Mouse (Mus musculus) retina, postnatal 1 day (tissue): Measurements from ENCODE around the gene Ttc41.
A peak's percentile ranks its signal among the peaks of the same experiment; 100 is the strongest.

ENCODE experiments used
- DNase-seq: peaks from one replicate; pipeline ENCODE4 v3.0.0-alpha.2; 2012

The Ttc41 gene

DNA sequence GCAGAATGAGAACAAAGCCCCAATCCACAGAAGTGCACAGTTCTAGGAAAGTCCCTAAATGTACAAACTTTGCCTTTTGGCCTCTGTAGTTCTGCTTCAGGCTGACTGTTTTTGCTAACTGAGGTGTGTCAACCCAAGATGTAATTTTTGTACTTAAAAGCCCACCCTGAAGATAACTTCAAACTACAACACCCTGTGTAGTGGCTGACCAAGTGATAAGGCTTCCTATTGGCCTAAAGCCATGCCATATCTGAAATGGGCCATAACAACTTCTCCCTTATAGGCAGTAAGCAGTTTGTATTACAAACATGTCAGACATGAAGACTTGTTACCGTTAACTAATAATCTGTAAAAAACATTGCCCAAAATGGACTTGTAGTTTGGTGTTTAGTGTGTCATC is 52.1 kb downstream of the Ttc41 start:
- DNase-seq = no peak

DNA sequence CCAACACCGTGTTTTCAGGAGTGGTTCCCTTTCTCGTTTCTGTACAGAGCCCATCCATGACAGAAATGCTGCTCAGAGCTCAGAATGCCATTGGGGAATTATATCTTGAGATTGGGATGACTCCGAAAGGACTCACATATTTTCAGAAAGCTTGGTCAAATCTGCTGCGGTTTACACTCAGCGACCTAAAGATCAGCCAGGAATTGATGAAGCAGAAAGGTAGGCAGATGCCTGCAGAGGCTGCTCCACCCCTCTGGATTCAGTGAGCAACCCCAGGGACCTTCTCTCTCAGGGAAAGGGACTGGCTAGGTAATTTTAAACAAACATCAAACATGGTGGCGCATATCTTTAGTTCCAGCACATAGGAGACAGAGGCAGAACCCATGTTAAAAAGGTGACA is 52.6 kb downstream of the Ttc41 start:
- no peak for DNase-seq

DNA sequence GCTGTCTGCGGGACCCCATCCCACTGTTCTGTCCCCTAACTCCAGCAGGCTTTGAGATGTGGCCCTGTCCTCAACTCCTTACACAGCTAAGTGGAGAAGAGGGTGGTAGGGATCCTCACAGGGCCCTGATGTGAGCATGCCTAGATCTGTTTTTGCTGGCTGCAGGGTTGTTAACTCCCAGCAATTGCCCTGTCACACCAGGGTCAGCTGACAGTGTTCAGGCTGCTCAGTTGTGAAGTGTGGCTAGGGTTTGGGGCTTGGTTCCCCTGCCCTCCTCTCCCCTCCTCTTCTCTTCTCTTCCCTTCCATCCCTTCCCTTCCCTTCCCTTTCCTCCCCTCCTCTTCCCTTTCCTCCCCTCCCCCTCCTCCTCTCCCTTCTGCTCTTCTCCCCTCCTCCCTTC is 55.6 kb downstream of the Ttc41 start:
- no peak for DNase-seq

GRCm38 (mm10) chr10:86761722-86762383 is 56.2 kb downstream of the Ttc41 start:
- DNase-seq = no peak

- no peak for DNase-seq
Observed at GRCm38 (mm10) chr10:86762384-86762730, 56.7 kb downstream of the Ttc41 start.

DNA sequence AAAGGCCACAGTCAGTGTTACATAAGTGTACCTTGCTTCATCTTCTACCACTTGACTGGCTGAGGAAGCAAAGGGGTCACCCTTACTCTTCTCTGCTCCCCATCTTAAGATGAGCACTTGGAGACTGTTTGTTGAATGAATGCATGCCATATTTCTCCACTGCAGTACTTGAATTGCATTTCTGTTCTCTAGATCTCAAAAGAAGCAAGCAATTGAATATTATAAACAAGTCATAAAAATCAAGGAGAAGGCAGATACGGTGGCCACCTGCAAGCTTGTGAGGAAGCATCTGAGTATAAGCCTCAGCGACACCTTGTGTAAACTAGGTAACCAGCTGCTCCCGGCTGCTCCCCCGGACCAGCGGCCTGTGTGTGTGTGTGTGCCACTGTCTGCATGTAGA is 58.1 kb downstream of the Ttc41 start, which contains the start of gene Gm49358:
Gene Gm49358 (plus strand): TSS at position 301 of the 400 bp plus-strand sequence.
- DNase-seq = no peak

DNA sequence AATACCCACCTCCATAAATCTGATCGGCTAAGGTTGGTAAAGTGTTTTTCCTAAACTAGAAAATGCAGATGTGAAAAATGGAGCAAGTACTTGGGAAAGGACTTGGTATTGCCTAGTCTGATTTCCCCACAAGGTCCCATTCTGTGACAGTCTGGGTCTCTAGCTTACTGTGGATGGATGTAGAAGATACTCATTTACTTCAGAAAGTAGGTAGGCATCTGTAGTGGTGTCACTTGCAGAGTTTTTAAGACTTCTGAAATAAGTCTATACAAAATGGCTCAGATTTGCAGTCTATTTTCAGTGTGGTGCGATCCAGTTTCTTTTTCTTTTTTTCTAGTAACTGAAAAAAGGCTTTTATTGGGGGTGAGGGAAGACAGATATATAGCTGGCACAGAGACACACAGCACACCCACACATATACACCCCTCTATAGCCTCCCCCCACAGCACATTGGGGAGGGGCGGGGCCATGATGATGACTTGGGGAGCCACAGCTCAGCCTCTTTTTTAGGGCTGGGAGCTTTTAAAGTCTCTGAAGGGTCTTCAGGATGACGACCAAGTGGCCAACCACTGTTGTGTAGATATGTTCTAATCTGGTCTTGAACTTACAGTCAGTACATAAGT is 59.8 kb downstream of the Ttc41 start:
- DNase-seq = no peak

- DNase-seq = no peak
Observed at GRCm38 (mm10) chr10:86769216-86769615, 63.6 kb downstream of the Ttc41 start.

GRCm38 (mm10) chr10:86769797-86770196 is 64.2 kb downstream of the Ttc41 start:
- no peak for DNase-seq

DNA sequence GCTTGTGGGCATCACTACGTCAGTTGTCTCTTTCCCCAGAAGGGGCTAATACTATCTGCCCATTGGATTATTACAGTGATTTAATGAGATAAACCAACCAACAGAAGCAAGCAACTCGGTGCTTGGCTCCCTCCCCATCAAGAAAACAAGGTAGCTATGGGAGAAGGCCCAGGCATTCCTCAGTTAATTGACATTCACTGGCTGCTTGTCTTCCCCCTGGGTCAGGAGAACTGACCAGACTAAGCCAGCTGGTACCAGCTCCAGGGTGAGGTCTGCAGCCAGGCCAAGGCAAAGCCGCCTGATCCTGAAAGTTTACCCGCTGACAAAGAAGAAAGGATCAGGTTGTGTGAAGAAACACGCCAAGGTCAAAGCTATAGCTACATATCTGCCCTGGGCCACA is 66.1 kb downstream of the Ttc41 start:
- no peak for DNase-seq

DNA sequence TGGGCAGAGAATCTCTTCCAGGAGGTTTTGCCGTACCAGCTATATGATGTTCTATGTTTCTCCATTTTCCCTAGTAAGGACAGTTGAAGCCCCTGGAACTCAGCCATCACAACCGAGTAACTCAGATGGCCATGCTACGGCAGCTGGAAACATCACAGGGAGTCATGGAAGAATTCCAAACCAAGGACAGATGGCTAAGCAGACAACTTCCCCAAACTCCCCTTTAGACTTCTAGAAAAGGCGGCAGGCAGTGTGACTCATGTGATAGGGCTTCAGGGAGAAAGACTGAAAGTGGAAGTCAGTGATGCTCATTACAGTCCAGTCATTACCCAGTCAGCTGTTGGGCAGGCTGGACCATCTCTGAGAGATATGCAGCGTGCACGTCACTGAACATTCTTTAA is 66.6 kb downstream of the Ttc41 start:
- DNase-seq = no peak

GRCm38 (mm10) chr10:86773360-86773759 is 67.7 kb downstream of the Ttc41 start:
- no peak for DNase-seq

DNA sequence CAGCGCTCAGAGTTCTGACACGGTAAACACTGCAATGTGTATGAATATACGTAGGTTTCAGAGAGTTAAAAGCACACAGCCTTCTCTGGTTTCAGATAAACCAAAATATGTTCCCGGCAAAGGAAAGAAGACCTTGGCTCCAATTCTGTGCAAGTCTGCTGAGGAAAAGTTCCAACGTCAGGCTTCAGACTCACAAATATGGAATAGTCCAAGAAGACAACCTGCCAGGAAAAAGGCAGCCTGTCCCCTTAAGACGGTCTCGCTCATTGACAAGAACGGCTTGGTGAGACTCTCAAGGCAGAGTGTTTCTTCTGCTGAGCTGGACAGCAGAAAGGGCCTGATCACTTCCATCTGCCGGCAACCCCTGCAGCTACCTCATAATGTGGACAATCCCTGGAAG is 70.7 kb downstream of the Ttc41 start:
- no peak for DNase-seq

DNA sequence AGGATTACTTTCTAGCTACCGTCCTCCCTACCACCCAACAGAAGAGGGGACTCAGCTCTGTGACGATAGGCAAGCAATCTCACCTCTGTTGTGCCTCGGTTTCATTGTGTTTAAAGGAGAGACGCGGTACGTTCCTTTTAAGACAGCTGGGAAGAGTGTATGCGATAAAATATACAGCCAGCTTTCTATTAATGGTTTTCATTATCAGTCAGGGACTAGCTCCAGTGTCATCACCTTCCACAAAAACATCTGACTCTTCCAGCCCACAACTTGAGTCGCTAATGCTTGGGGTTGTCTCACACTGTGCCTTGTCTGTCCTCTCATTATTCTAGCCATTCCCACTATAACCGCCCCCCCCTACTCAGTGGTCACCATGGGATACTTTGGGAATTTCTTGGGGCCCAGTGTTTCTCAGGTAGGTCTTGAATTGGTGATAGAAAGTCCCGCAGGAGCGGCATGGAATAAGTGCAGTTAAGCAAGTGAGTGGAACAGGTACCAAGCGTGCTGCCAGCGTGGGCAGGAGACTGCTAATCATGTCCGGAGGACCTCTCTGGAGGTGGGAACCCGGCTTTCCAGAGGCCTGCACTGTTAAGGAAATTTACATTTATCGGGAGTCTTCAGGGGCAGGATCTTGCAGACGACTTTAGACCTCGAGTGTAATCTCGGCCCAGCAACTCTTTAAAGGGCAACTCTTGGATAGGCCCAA is 72.2 kb downstream of the Ttc41 start:
- no peak for DNase-seq

GRCm38 (mm10) chr10:86778398-86779116 is 72.9 kb downstream of the Ttc41 start, which contains the start of gene Nt5dc3:
TSS of gene Nt5dc3 (plus strand) at chr10:86779005.
- peak; percentile 97 for DNase-seq

DNA sequence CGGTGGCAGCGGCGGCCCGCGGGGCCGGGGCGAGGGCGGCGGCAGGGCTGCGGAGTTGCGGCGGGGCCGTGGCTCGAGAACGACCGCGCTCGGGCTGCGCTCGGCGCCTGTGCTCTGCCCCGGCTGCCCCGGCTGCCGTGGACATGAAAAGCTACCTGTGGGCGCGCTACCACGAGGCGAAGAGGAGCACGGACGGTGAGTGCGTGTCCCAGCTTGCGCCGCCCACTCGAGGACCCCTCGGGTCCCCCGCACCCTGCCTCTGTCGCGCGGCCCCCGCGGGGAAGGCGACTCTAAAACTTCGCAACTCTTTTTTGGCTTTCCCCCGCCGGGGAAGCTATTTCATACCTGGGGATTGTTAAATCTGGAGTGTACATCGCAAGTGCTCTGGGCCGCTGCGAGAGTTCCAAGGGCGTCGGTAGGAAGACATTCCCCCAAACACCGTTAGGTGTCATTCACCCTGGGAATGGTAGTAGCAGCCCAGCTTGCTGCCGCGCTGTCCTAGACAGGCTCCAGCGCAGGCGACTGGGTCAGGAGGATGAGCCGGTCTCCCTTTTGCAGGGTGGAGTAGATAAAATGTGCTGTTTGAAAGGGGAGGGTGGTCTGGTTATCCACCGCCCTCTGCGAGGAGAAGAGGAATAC is 73.6 kb downstream of the Ttc41 start:
- DNase-seq = peak; percentile 49

DNA sequence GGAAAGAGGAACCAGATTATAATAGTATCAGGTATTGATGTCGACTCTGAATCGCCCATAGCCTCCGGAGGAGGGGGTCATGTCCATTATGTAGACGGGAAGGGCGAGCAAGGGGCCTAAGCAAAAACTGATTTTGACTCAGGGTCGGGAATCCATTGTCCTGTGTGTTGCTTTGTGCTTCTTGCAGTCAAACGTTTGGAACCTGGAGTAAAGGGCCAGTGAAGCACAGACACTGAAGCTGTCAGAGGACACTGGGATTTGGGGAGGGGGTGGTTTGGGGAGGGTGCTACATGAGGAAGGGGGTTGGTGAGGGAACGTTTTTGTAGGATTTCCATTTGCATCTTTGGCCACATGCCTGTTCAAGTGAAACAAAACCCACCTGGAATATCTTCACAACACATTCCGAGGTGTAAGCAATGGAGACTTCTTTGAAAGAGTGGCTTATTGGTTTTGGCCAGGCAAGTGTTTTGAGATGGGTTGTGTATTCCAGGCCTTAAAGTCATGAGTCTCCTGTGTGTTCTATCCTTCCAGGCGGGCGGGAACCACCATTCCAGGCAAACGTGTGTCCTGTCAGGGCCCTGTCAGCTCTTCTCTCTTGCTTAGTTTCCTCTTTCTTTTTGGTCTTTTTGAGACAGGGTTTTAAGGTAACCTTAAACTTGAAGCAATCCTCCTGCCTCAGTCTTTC is 74.3 kb downstream of the Ttc41 start:
- DNase-seq = no peak

GRCm38 (mm10) chr10:86781641-86782040 is 76.0 kb downstream of the Ttc41 start:
- DNase-seq = no peak

DNA sequence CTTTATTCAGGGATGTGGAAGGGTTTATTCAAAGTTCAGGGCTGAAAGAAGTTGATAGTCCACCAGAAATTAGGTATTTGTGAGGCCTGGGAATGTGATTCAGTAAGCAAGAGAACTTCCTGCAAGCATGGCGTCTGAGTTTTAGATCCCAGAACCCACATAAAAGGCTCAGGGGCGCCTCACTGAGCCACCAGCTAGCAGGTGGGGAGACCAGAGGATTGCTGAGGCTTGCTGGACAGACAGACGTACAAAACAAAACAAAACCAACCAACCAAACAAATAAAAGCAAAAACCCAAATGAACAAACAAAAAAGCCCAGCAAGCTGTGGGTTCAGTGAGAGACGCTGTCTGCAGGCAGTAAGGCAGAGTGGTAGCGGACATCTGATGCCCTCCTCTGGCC is 77.0 kb downstream of the Ttc41 start:
- no peak for DNase-seq

DNA sequence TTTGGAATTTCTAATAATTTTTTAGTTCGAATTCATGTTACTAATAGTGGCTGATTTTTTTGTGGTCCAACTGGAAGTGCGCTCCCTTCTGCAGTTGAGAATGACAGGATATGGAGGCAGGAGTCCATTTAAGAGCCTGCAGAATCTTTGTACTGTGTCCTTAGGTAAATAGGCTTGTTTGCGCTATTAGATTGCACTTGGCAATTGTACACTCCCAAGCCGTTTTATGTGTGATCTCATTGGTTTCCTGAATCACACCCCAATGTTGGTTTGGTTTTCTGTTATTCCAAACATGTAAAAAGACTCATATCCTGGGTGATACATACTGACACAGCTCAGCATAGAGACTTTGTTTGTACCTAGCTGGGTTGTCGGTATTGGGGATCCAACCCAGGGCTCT is 78.0 kb downstream of the Ttc41 start:
- no peak for DNase-seq

- no peak for DNase-seq
Observed at GRCm38 (mm10) chr10:86784126-86784675, 78.6 kb downstream of the Ttc41 start.

DNA sequence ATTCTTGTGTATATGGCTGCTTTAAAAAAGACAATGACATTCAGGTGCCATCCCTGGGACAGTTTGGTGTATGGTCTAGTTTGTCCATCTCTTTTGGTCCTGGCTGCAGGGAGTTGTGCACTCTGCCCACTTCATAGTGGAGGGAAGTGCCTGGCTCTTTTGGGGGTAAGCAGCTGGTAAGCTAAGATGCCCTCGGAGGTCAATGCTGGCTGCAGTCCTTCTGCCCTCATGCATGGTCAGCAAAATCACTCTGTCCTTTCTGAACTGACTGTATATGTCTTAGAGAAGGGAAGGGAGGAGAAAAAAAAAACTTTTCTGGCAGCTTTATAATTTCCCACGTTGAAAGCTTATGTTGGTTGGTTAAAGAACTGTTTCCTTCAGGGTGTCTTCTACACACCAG is 79.8 kb downstream of the Ttc41 start:
- no peak for DNase-seq
